Mouse (Mus musculus) 416B (cell line): ENCODE results near the gene Tenm2.

Experiments used
- DNase-seq: peaks from one replicate; pipeline ENCODE4 v3.0.0; 2011; ENCODE audit warnings: low read depth

Gene Tenm2

GRCm38 (mm10) chr11:36562851-36563250 is 672.9 kb downstream of the Tenm2 start:
- DNase-seq = no peak

- no peak for DNase-seq
Observed at GRCm38 (mm10) chr11:36560785-36561548, 674.8 kb downstream of the Tenm2 start.

GRCm38 (mm10) chr11:36557316-36557715 is 678.4 kb downstream of the Tenm2 start:
- DNase-seq = no peak

- no peak for DNase-seq
Observed at GRCm38 (mm10) chr11:36553286-36553685, 682.5 kb downstream of the Tenm2 start.

- DNase-seq = no peak
Observed at GRCm38 (mm10) chr11:36550649-36551048, 685.1 kb downstream of the Tenm2 start.

- no peak for DNase-seq
Observed at GRCm38 (mm10) chr11:36549398-36550139, 686.2 kb downstream of the Tenm2 start.

- no peak for DNase-seq
Observed at GRCm38 (mm10) chr11:36548139-36548538, 687.6 kb downstream of the Tenm2 start.

- DNase-seq = no peak
Observed at GRCm38 (mm10) chr11:36538144-36538543, 697.6 kb downstream of the Tenm2 start.

GRCm38 (mm10) chr11:36537573-36538133 is 698.1 kb downstream of the Tenm2 start:
- DNase-seq = no peak

- no peak for DNase-seq
Observed at GRCm38 (mm10) chr11:36535591-36535990, 700.2 kb downstream of the Tenm2 start.

GRCm38 (mm10) chr11:36531614-36532013 is 704.1 kb downstream of the Tenm2 start:
- no peak for DNase-seq

GRCm38 (mm10) chr11:36527509-36527908 is 708.3 kb downstream of the Tenm2 start:
- DNase-seq = no peak

- DNase-seq = peak; percentile 55
Observed at GRCm38 (mm10) chr11:36526381-36526780, 709.4 kb downstream of the Tenm2 start.

GRCm38 (mm10) chr11:36512468-36512867 is 723.3 kb downstream of the Tenm2 start:
- no peak for DNase-seq

GRCm38 (mm10) chr11:36508312-36508711 is 727.5 kb downstream of the Tenm2 start:
- DNase-seq = no peak

- no peak for DNase-seq
Observed at GRCm38 (mm10) chr11:36494898-36495548, 740.7 kb downstream of the Tenm2 start.

- no peak for DNase-seq
Observed at GRCm38 (mm10) chr11:36492274-36492673, 743.5 kb downstream of the Tenm2 start.

GRCm38 (mm10) chr11:36490085-36490484 is 745.7 kb downstream of the Tenm2 start:
- DNase-seq = no peak

GRCm38 (mm10) chr11:36488666-36489065 is 747.1 kb downstream of the Tenm2 start:
- no peak for DNase-seq

- DNase-seq = no peak
Observed at GRCm38 (mm10) chr11:36486092-36486491, 749.7 kb downstream of the Tenm2 start.

GRCm38 (mm10) chr11:36484466-36485069 is 751.2 kb downstream of the Tenm2 start:
- no peak for DNase-seq

- DNase-seq = no peak
Observed at GRCm38 (mm10) chr11:36482136-36482535, 753.6 kb downstream of the Tenm2 start.
